Mouse (Mus musculus) neural tube, embryonic 14.5 days (tissue): ENCODE data around the gene Hoxd11. TPM values are rescaled to one million over a fixed set of nuclear protein-coding genes. Genes with fewer than 3 reads are reported as not detected.

Experiments used
- ATAC-seq: fragments of 200-750 bp; cut with Nextera tagmentation; 2 replicates; pipeline ENCODE4 v1.8.0; 2017; ENCODE audit warnings: low read depth, mild to moderate bottlenecking, moderate TSS enrichment, moderate library complexity
- H3K27ac ChIP-seq: fragments of 300-500 bp; sonication (generic); 2 replicates; pipeline ENCODE4 v1.5.1; 2014; ENCODE audit warnings: low read depth, mild to moderate bottlenecking, control low read depth, low read length, moderate library complexity, mixed read lengths
- H3K27me3 ChIP-seq: fragments of 300-500 bp; sonication (generic); 2 replicates; pipeline ENCODE4 v1.6.1; 2014; ENCODE audit warnings: low read length; ENCODE audit not compliant: control insufficient read depth, insufficient read depth
- H3K36me3 ChIP-seq: fragments of 300-500 bp; sonication (generic); 2 replicates; pipeline ENCODE4 v1.6.1; 2014; ENCODE audit warnings: low read length, mixed read lengths; ENCODE audit not compliant: control insufficient read depth, insufficient read depth
- H3K4me1 ChIP-seq: fragments of 300-500 bp; sonication (generic); 2 replicates; pipeline ENCODE4 v1.6.1; 2014; ENCODE audit warnings: low read length; ENCODE audit not compliant: control insufficient read depth, insufficient read depth
- H3K4me2 ChIP-seq: fragments of 300-500 bp; sonication (generic); 2 replicates; pipeline ENCODE4 v1.6.1; 2014; ENCODE audit warnings: mild to moderate bottlenecking, low read depth, low read length, control low read depth
- H3K4me3 ChIP-seq: fragments of 300-500 bp; sonication (generic); 2 replicates; pipeline ENCODE4 v1.5.1; 2014; ENCODE audit warnings: low read depth, low read length, control low read depth, mixed read lengths
- H3K9ac ChIP-seq: fragments of 300-500 bp; sonication (generic); replicated peaks from 2 replicates; pipeline ENCODE4 v1.6.1; 2014; ENCODE audit warnings: low read depth, mild to moderate bottlenecking, control low read depth, low read length, mixed read lengths
- H3K9me3 ChIP-seq: fragments of 300-500 bp; sonication (generic); 2 replicates; pipeline ENCODE4 v1.6.1; 2016; ENCODE audit warnings: low read length; ENCODE audit not compliant: control insufficient read depth
- WGBS: fragments of 180-500 bp; shearing (Covaris S2); extraction: QIAGEN DNeasy Blood & Tissue Kit; methylation state at CpG from one replicate; pipeline ENCODE4 v1.1.7; 2014; 5-methylcytosine and 5-hydroxymethylcytosine counted together
- polyA plus RNA-seq: library from polyadenylated mRNA; unstranded; fragments of >200 nt; fragmentation: Nextera tagmentation; extraction: Ambion mirVana; gene quantifications from 2 replicates; pipeline ENCODE4 v1.2.1, GENCODE M21; 2014

Gene Hoxd11
- polyA plus RNA-seq, 1 experiment from 2014 or later = 0.09 TPM

DNA sequence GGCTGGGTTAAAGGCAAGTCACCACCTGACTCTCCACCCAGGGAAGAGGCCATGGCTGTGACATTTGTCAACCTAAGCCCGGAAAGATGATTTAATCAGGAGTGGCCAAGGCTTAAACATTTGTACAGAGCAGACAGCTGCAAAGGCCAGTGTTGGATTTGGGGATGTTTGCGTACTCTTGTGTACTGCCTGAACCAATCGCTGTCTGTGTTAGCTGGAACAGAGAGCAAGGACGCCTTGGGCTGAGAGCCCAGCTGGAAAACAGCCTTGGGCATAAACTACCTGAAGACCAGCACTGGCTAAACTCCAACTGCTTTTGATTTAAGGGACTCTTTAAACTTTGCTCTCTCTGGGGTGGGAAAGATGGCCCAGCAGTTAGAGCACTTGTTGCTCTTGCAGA, 29.3 kb downstream of the Hoxd11 start:
- no peak for ATAC-seq
- Histone ChIP-seq H3K4me3 (peak overlapping the region; percentile 26), H3K36me3 (no peaks in the 10 kb centered on the region), H3K4me2 (peak overlapping the region; percentile 75), H3K9ac (peak overlapping the region; percentile 52), H3K27me3 (no peaks in the 10 kb centered on the region), H3K4me1 (peaks cover 33% of the 10 kb centered on the region), H3K27ac (peak overlapping the region; percentile 75), H3K9me3 (no peaks in the 10 kb centered on the region)
- WGBS = 11% methylated on average over 4 of the region's 4 CpGs

DNA sequence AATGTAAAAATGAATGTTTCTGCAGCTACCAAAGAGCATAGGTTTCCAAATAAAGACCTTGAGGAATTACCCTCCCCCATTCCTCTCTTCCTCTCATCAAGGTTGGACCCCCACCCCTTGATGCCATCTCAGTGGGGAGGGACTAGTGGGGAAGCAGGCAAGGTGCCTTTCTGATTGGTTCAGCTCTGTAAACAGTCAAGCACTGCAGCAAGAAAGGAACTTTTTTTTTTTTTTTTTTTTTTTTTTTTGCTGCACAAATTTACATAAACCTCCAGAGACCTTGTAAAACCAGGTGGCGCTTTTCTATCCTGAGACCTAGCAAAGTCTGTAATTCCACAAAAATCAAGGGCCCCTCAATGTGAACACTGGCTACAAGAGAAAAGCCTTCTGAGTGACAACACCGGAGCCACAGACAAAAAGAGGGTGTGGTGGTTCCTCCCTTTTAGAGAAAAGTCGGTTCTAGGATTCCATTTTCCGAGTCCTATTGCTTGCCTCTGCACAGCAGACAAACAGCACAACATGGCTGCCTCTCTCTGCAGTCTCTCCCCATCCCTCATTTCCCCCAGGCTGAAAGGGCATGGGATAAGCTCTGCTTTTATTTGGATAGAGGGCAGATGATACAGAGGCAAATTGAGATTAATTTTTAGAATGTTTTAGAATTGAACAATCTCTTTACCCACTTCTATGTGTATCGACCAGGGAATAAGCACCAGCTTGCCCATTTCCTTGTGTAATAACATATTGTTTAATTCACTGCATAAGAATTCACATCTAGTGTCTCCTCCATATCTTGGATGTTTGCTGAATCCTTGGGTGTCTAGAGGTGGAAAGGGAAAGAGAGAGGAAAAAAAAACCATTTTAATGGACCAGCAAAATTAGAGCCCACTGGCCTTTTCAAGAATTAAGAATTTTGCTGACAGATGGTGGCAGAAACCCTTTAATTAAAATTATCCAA, 30.4 kb downstream of the Hoxd11 start:
- peak overlapping the region; percentile 100 for H3K27ac ChIP-seq
- peak overlapping the region; percentile 99; the same call in 1 of the 2 replicates for H3K4me3 ChIP-seq
- H3K9me3 ChIP-seq = no peaks in the 10 kb centered on the region
- no peaks in the 10 kb centered on the region for H3K36me3 ChIP-seq
- H3K4me1 ChIP-seq = peaks cover 29% of the 10 kb centered on the region
- 13% methylated on average over 5 of the region's 5 CpGs for WGBS
- peak overlapping the region; percentile 75 for H3K4me2 ChIP-seq
- H3K9ac ChIP-seq = peak overlapping the region; percentile 100
- no peaks in the 10 kb centered on the region for H3K27me3 ChIP-seq
- ATAC-seq = no peak

DNA sequence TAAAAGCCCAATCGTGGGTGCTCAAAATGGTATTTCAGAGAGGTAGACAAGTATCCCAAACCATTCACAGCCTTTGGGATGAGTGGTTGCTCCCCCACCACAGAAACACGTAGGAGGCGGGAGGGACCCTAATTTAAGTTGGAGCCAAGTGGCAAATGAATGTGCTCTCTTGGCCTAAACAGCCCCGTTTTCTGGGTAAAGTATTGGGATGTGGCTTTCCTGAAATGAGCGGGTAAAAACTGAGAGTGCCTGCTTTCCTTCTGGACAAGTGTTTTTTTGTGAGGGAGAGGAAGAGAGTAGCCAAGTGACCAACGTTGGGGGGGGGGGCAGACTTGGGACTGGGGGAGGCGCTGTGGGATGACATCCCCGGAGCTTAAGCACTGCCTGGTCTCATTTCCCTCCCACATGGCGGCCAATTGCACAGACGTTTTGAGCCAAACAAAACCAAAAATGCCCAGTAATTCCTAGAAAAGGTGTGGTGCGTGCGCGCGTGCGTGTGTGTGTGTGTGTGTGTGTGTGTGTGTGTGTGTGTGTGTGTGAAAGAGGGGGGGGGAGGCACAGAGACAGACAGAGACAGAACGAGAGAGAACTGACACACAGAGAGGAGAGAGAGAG, 31.7 kb downstream of the Hoxd11 start:
- H3K9ac ChIP-seq = peak overlapping the region; percentile 100
- H3K27me3 ChIP-seq = no peaks in the 10 kb centered on the region
- WGBS = 0% methylated on average over 16 of the region's 16 CpGs
- no peaks in the 10 kb centered on the region for H3K36me3 ChIP-seq
- no peak for ATAC-seq
- H3K4me2 ChIP-seq = peak overlapping the region; percentile 75
- peak overlapping the region; percentile 100 for H3K27ac ChIP-seq
- no peaks in the 10 kb centered on the region for H3K9me3 ChIP-seq
- H3K4me3 ChIP-seq = peak overlapping the region; percentile 99
- peaks cover 34% of the 10 kb centered on the region for H3K4me1 ChIP-seq

DNA sequence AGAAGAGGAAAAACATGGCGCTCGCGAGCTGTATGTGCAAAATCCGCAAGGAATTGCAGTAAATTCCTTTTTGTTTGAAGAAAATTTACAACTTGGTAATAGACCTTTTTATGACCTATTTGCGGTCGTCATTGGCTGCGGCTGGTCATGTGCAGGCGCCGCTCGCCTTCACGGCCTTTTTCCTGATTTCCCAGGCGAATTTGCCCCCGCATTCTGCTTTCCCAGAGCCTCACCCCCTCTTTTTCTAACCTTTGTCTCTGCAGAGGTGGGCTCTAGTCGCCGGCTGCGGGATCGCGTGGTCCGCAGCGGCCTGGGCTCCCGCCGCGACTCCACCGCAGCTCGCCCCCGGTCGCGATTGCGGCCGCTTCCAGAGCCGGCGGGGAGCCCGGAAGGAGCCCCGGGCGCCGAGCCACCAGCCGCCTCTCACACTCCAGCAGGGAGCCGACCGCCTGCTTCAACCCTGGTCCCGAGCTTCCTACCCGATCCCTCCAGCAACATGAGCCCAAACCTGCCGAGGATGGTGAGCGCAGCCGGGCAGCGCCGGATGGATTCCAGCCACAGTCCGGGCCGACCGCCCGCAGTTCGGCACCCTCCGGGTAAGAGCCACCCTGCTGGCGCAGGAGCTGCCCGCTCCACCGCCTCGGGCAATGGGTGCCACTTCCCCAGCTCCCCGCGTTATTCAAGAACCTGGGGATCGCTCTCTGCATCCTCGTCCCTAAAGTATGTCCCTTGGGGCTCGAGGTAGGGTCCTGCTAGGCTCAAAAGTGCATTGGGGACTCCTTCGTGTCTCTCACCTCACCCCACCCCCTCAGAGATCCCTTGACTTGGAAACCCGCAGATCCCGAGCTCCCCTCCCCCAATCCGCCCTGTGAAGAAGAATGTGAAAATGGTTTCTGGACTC, 32.6 kb downstream of the Hoxd11 start, which contains the start of the genes Hoxd3 and Hoxd4:
Gene Hoxd3 (plus strand): TSS at position 207 of the 901 bp plus-strand sequence.
Gene Hoxd4 (plus strand): TSS at position 209 of the 901 bp plus-strand sequence.
- peak within 1 kb of the TSS; percentile 100 for H3K9ac ChIP-seq
- H3K4me3 ChIP-seq = peak within 1 kb of the TSS; percentile 99
- H3K27me3 ChIP-seq = no peaks in the 10 kb centered on the region
- peak; percentile 74 for ATAC-seq
- no peaks in the 10 kb centered on the region for H3K9me3 ChIP-seq
- peak within 1 kb of the TSS; percentile 75 for H3K4me2 ChIP-seq
- WGBS = under 1% methylated on average over 65 of the region's 65 CpGs
- H3K36me3 ChIP-seq = no peaks in the 10 kb centered on the region
- H3K27ac ChIP-seq = peak within 1 kb of the TSS; percentile 100
- peaks cover 39% of the 10 kb centered on the region for H3K4me1 ChIP-seq

DNA sequence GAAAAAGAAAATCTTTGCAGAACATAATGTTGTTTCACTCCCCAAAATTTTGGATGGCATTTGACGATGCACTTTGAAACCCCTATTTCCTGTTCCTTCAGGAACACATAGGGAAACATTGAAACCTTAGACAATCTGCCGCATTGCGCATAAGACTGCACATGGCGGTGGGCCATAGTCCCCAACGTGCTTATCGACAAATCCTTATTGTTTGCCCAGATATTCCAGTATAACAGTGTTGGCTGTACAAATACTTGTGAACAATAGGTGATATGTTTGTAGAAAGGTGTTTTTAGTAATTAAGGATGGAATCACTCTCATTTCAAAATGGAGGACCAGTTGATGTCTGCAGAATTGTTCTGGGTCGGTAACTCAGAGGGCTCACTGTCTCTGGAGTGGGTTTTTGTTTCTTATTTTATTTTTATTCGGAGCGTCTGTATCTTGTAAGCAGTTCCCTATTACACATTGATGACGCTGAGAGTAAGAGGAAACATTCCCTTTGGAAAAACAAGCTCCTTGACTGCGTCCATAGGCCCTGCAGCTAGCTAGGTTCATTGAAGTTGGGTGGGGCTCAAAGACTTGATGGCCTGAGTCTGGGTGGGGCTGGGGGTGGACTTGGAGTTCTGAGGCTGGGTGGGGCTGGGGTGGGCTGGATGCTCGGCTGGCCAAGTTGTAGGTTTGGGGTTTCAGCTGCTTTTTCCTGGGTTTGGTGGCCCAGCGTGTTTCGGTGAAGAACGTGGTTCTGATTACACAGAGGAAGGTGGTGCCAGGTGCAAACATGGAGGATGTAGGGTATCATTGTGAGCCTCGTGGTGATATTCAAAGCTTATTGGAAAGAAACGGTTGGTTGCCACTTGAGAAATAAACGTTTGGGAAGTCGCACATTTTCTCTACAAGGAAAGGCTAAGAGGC, 34.1 kb downstream of the Hoxd11 start:
- Histone ChIP-seq H3K36me3 (no peaks in the 10 kb centered on the region), H3K9ac (peak overlapping the region; percentile 100), H3K27me3 (no peaks in the 10 kb centered on the region), H3K27ac (peak overlapping the region; percentile 100), H3K9me3 (no peaks in the 10 kb centered on the region), H3K4me3 (peak overlapping the region; percentile 99), H3K4me2 (peak overlapping the region; percentile 75), H3K4me1 (peaks cover 51% of the 10 kb centered on the region)
- ATAC-seq = no peak
- WGBS = 2% methylated on average over 19 of the region's 19 CpGs

DNA sequence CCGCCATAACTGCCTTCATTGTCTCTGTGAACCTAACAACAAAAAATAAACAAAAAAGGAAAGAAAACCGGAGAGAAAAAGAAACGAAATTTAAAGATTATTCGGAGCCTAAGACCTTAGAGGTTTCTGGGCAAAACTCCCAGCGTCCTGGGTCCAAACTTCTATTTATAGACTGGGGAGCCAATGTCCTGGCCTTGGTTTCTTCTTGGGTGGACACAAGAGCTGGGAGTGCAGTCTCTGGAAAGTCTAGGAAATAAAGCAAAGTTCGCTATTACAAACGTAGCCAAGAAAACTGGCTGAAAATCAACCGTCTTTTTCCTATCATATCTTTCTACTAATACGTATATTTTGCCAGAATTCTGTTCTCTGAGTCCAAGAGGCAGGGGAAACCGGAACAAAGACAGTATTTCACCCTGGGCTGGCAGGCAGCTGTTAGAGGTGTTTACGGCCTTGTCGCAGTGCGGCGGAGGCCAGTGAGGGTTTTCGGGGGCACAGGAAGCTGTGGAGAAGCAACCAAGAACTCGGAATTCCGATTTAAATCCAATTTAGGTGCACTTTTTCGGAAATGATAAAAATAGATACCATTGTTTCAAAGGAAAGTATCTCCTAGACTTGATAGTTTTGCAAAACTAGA, 34.9 kb downstream of the Hoxd11 start:
- Histone ChIP-seq H3K4me1 (peaks cover 53% of the 10 kb centered on the region), H3K36me3 (no peaks in the 10 kb centered on the region), H3K4me3 (peak overlapping the region; percentile 99)

DNA sequence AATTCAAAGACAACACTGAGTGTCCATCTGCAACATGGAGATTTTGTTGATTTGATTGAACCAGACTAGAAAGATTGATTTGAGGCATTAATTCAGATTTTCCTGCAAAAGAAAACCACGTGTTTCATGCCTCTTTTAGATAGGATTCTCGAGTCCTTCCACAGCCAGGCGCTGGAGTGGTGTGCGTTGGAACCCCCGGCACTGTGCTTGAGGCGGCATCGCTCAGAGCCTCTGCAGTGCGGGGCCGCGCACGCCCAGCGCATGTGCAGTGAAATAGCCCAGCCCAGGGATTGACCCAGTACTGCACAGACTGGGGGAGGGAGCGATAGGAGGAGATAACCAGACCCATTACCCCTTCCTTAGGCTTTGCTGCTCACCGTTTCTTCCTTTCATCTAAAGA, 35.5 kb downstream of the Hoxd11 start:
- no peaks in the 10 kb centered on the region for H3K9me3 ChIP-seq
- H3K4me3 ChIP-seq = peak overlapping the region; percentile 99
- no peaks in the 10 kb centered on the region for H3K27me3 ChIP-seq
- no peaks in the 10 kb centered on the region for H3K36me3 ChIP-seq
- peak overlapping the region; percentile 100 for H3K27ac ChIP-seq
- peak overlapping the region; percentile 75 for H3K4me2 ChIP-seq
- under 1% methylated on average over 14 of the region's 14 CpGs for WGBS
- H3K9ac ChIP-seq = peak overlapping the region; percentile 100
- peaks cover 53% of the 10 kb centered on the region for H3K4me1 ChIP-seq
- ATAC-seq = peak; percentile 85

More for the DNA sequence above, 34.9 kb downstream of the Hoxd11 start:
- H3K4me2 ChIP-seq = peak overlapping the region; percentile 75
- H3K27ac ChIP-seq = peak overlapping the region; percentile 100
- no peaks in the 10 kb centered on the region for H3K27me3 ChIP-seq
- H3K9ac ChIP-seq = peak overlapping the region; percentile 100
- 2% methylated on average over 18 of the region's 18 CpGs for WGBS
- no peak for ATAC-seq
- no peaks in the 10 kb centered on the region for H3K9me3 ChIP-seq
